In the genomic region with DNA sequence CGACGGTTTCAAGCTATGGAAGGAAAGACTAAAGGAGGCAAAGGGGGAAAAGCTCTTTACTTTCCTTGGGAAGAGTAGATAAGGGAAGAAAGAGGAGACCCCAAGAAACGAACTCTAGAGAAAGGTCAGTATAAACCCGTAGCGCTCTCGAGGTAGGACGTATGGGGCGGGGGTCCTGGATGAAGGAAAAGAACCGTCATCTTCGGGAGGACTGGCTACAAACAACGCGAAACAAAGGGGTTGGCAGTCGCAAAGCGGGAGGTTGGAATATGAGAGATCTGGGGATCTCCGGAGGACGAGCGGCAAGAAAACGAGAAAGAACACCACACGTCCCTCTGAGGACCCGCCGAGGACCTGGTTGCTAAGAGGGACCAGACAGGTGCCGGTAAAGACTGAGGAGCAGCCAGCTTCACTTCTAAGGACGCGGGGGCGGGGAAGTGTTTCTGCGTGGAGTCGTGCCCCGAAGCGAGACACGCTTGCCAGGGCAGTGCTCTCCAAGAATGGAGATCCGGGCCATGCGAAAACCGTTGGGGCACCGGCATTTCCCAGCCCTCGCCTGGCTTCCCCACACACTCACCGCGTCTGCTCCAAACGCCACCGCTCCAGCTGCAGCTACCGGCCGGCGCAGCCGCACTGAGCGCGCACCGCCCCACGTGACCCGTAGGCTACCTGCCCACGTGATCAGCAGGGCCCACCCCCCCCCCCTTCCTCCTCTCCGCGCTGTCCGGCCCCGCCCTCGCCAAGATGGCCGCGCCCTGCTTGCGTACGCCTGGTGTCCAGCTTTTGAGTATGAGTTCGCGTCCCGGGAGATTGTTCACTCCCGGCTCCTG, we compare ENCODE assay signal across 8 mouse cellular contexts. TPM values are rescaled to one million over a fixed set of nuclear protein-coding genes. Genes with fewer than 3 reads are reported as not detected.
DNase-seq lines count a peak whose midpoint lies in the region; ATAC-seq lines count a peak whose summit lies in the region.

A gene (minus strand): TSS at position 660 of the 830 bp plus-strand sequence.
A gene (plus strand): TSS at position 720 of the 830 bp plus-strand sequence.

- peaks cover 5% of the 10 kb centered on the region for H3K4me1 ChIP-seq in hindbrain, embryonic 11.5 days (replicated peaks; ENCODE audit: control insufficient read depth, insufficient read depth, low read length)

- H3K36me3 ChIP-seq in hindbrain, embryonic 11.5 days (ENCODE audit: control insufficient read depth, insufficient read depth, low read length): no peaks in the 10 kb centered on the region; the same call in 1 of the 2 replicates

- peak within 1 kb of the TSS; percentile 64 for H3K4me2 ChIP-seq in hindbrain, embryonic 11.5 days (replicated peaks; ENCODE audit: low read depth, low read length)

- peak within 1 kb of the TSS; percentile 84 for H3K9ac ChIP-seq in hindbrain, embryonic 11.5 days (ENCODE audit: low read depth, low read length)

- WGBS in hindbrain, embryonic 11.5 days: under 1% methylated on average over 58 of the region's 62 CpGs

- peak within 1 kb of the TSS; percentile 77 for H3K4me3 ChIP-seq in hindbrain, embryonic 11.5 days (ENCODE audit: low read depth, low read length)

- ATAC-seq in frontal cortex, adult (ENCODE audit: low TSS enrichment): peak; percentile 88
- peak; percentile 98 for ATAC-seq in hindbrain, embryonic 11.5 days (ENCODE audit: low FRiP score)

- DNase-seq in MEL-GATA-1-ER (ENCODE audit: extremely low read depth, low read depth): peak; percentile 78
- peak; percentile 91 for DNase-seq in cerebellum, adult 8-10 months
- peak; percentile 95 for DNase-seq in hindbrain, embryonic 11.5 days (ENCODE audit: low spot score)
- DNase-seq in layer of hippocampus, postnatal 10 days (ENCODE audit: low spot score in 2 of 2): peak; percentile 88 to 93
- peak; percentile 94 for DNase-seq in lung, postnatal 10 days
- peak; percentile 90 for DNase-seq in ovary, postnatal 36 days (ENCODE audit: low spot score)
- DNase-seq in thymus, postnatal 25 days: peak; percentile 91

- H3K27ac ChIP-seq in hindbrain, embryonic 11.5 days (ENCODE audit: low read depth, low read length): peak within 1 kb of the TSS; percentile 68; the same call in 1 of the 2 replicates

- H3K27me3 ChIP-seq in hindbrain, embryonic 11.5 days (ENCODE audit: control insufficient read depth, insufficient read depth, low read length): no peaks in the 10 kb centered on the region

- H3K9me3 ChIP-seq in hindbrain, embryonic 11.5 days (ENCODE audit: control insufficient read depth, low read length): no peaks in the 10 kb centered on the region

RNA-seq across cellular contexts. Expression of the first gene that starts in this region (rescaled TPM):
- polyA plus RNA-seq in hindbrain, embryonic 11.5 days (2014; fragmentation: Nextera tagmentation; extraction: Ambion mirVana): 71.4 and 84.8 TPM in 2 replicates
- total RNA-seq in layer of hippocampus, postnatal 10 days (2021): 10 to 100 TPM; 25.7 to 26.7 TPM

RNA-seq across cellular contexts. Expression of the second gene that starts in this region (rescaled TPM):
- 27.1 and 29.6 TPM in 2 replicates for polyA plus RNA-seq in hindbrain, embryonic 11.5 days (2014; fragmentation: Nextera tagmentation; extraction: Ambion mirVana)
- 10 to 100 TPM; 10.6 to 10.7 TPM for total RNA-seq in layer of hippocampus, postnatal 10 days (2021)

Comparison
In these comparisons a context has a peak if more than half of its experiments do, and no peak if none do; other contexts are left out.
1. Peak in every context shown above with its lines: DNase-seq, ATAC-seq, H3K4me3 ChIP-seq and H3K27ac ChIP-seq.